Mouse (Mus musculus): ENCODE data around the gene Grik1. TPM values are rescaled to one million over a fixed set of nuclear protein-coding genes. Genes with fewer than 3 reads are reported as not detected.

Grik1 gene
- total RNA-seq, 1 experiment = not detected

GRCm38 (mm10) chr16:87916209-87917156, 373.6 kb downstream of the Grik1 start:
- no peak for TF ChIP-seq ZNF384 (IDR thresholded peaks at IDR 0.05; ENCODE audit: low read depth, low read length)
- TF ChIP-seq HCFC1 (IDR thresholded peaks at IDR 0.05; ENCODE audit: borderline replicate concordance, insufficient read depth, low read length) = no peak
- no peak for TF ChIP-seq CHD2 (IDR thresholded peaks at IDR 0.05; ENCODE audit: low read depth, low read length)
- no peak for TF ChIP-seq MAFK (IDR thresholded peaks at IDR 0.05; ENCODE audit: insufficient read depth, low read depth, low read length)
- no peak for TF ChIP-seq ZC3H11A (IDR thresholded peaks at IDR 0.05; ENCODE audit: borderline replicate concordance, low read depth, low read length)
- H3K9ac ChIP-seq (ENCODE audit: insufficient read depth, low read depth, low read length, poor library complexity, severe bottlenecking) = no peak overlapping the region
- H3K36me3 ChIP-seq (ENCODE audit: control insufficient read depth, insufficient read depth, low read length, poor library complexity, severe bottlenecking) = no peaks in the 10 kb centered on the region
- no peak for DNase-seq (ENCODE audit: low read depth, low spot score)
- H3K4me3 ChIP-seq (ENCODE audit: insufficient read depth in 1 of 2, low read depth in 1 of 2, low read length in 2 of 2, poor library complexity in 1 of 2, severe bottlenecking in 1 of 2) = no peak overlapping the region
- no peak overlapping the region for H3K27ac ChIP-seq (ENCODE audit: insufficient read depth, low read depth, low read length, poor library complexity, severe bottlenecking)
- H3K4me1 ChIP-seq (ENCODE audit: control insufficient read depth in 2 of 2, insufficient read depth in 2 of 2, low read length in 2 of 2, poor library complexity in 1 of 2) = no peaks in the 10 kb centered on the region
- in situ Hi-C loops (cut with MboI; ENCODE audit: low sequenced_read_pairs in 2 of 2, unreplicated experiment in 2 of 2) = no loop called here
- H3K9me3 ChIP-seq (ENCODE audit: control insufficient read depth, insufficient read depth, low read depth, low read length) = no peaks in the 10 kb centered on the region

GRCm38 (mm10) chr16:87915156-87915555, 374.9 kb downstream of the Grik1 start:
- no peak for DNase-seq (ENCODE audit: low read depth, low spot score)
- Histone ChIP-seq H3K36me3 (ENCODE audit: control insufficient read depth, insufficient read depth, low read length, poor library complexity, severe bottlenecking) (no peaks in the 10 kb centered on the region), H3K4me3 (ENCODE audit: insufficient read depth in 1 of 2, low read depth in 1 of 2, low read length in 2 of 2, poor library complexity in 1 of 2, severe bottlenecking in 1 of 2) (no peak overlapping the region), H3K27ac (ENCODE audit: insufficient read depth, low read depth, low read length, poor library complexity, severe bottlenecking) (no peak overlapping the region), H3K9me3 (ENCODE audit: control insufficient read depth, insufficient read depth, low read depth, low read length) (no peaks in the 10 kb centered on the region), H3K9ac (ENCODE audit: insufficient read depth, low read depth, low read length, poor library complexity, severe bottlenecking) (no peak overlapping the region), H3K4me1 (ENCODE audit: control insufficient read depth in 2 of 2, insufficient read depth in 2 of 2, low read length in 2 of 2, poor library complexity in 1 of 2) (no peaks in the 10 kb centered on the region)
- in situ Hi-C loops (cut with MboI; ENCODE audit: low sequenced_read_pairs in 2 of 2, unreplicated experiment in 2 of 2) = no loop called here
- TF ChIP-seq ZC3H11A (IDR thresholded peaks at IDR 0.05; ENCODE audit: borderline replicate concordance, low read depth, low read length) (no peak), HCFC1 (IDR thresholded peaks at IDR 0.05; ENCODE audit: borderline replicate concordance, insufficient read depth, low read length) (no peak), ZNF384 (IDR thresholded peaks at IDR 0.05; ENCODE audit: low read depth, low read length) (no peak)

- H3K9ac ChIP-seq (ENCODE audit: insufficient read depth, low read depth, low read length, poor library complexity, severe bottlenecking) = no peak overlapping the region
- no peak overlapping the region for H3K27ac ChIP-seq (ENCODE audit: insufficient read depth, low read depth, low read length, poor library complexity, severe bottlenecking)
- no peak for DNase-seq (ENCODE audit: low read depth, low spot score)
- in situ Hi-C loops (cut with MboI; ENCODE audit: low sequenced_read_pairs in 2 of 2, unreplicated experiment in 2 of 2) = no loop called here
- H3K9me3 ChIP-seq (ENCODE audit: control insufficient read depth, insufficient read depth, low read depth, low read length) = no peaks in the 10 kb centered on the region
- TF ChIP-seq HCFC1 (IDR thresholded peaks at IDR 0.05; ENCODE audit: borderline replicate concordance, insufficient read depth, low read length) (no peak), ZC3H11A (IDR thresholded peaks at IDR 0.05; ENCODE audit: borderline replicate concordance, low read depth, low read length) (no peak), MAFK (IDR thresholded peaks at IDR 0.05; ENCODE audit: insufficient read depth, low read depth, low read length) (no peak), ZNF384 (IDR thresholded peaks at IDR 0.05; ENCODE audit: low read depth, low read length) (no peak), CHD2 (IDR thresholded peaks at IDR 0.05; ENCODE audit: low read depth, low read length) (no peak)
- no peak overlapping the region for H3K4me3 ChIP-seq (ENCODE audit: insufficient read depth in 1 of 2, low read depth in 1 of 2, low read length in 2 of 2, poor library complexity in 1 of 2, severe bottlenecking in 1 of 2)
- no peaks in the 10 kb centered on the region for H3K36me3 ChIP-seq (ENCODE audit: control insufficient read depth, insufficient read depth, low read length, poor library complexity, severe bottlenecking)
- H3K4me1 ChIP-seq (ENCODE audit: control insufficient read depth in 2 of 2, insufficient read depth in 2 of 2, low read length in 2 of 2, poor library complexity in 1 of 2) = no peaks in the 10 kb centered on the region
Observed at GRCm38 (mm10) chr16:87913781-87914180, 376.3 kb downstream of the Grik1 start.

- no peak overlapping the region for H3K4me3 ChIP-seq (ENCODE audit: insufficient read depth in 1 of 2, low read depth in 1 of 2, low read length in 2 of 2, poor library complexity in 1 of 2, severe bottlenecking in 1 of 2)
- no peaks in the 10 kb centered on the region for H3K4me1 ChIP-seq (ENCODE audit: control insufficient read depth in 2 of 2, insufficient read depth in 2 of 2, low read length in 2 of 2, poor library complexity in 1 of 2)
- H3K9ac ChIP-seq (ENCODE audit: insufficient read depth, low read depth, low read length, poor library complexity, severe bottlenecking) = no peak overlapping the region
- H3K9me3 ChIP-seq (ENCODE audit: control insufficient read depth, insufficient read depth, low read depth, low read length) = no peaks in the 10 kb centered on the region
- DNase-seq (ENCODE audit: low read depth, low spot score) = no peak
- H3K36me3 ChIP-seq (ENCODE audit: control insufficient read depth, insufficient read depth, low read length, poor library complexity, severe bottlenecking) = no peaks in the 10 kb centered on the region
- H3K27ac ChIP-seq (ENCODE audit: insufficient read depth, low read depth, low read length, poor library complexity, severe bottlenecking) = no peak overlapping the region
- TF ChIP-seq CHD2 (IDR thresholded peaks at IDR 0.05; ENCODE audit: low read depth, low read length) (no peak), MAFK (IDR thresholded peaks at IDR 0.05; ENCODE audit: insufficient read depth, low read depth, low read length) (no peak), HCFC1 (IDR thresholded peaks at IDR 0.05; ENCODE audit: borderline replicate concordance, insufficient read depth, low read length) (no peak), ZNF384 (IDR thresholded peaks at IDR 0.05; ENCODE audit: low read depth, low read length) (no peak), ZC3H11A (IDR thresholded peaks at IDR 0.05; ENCODE audit: borderline replicate concordance, low read depth, low read length) (no peak)
- in situ Hi-C loops (cut with MboI; ENCODE audit: low sequenced_read_pairs in 2 of 2, unreplicated experiment in 2 of 2) = no loop called here
Observed at GRCm38 (mm10) chr16:87911201-87911600, 378.9 kb downstream of the Grik1 start.

Data from ES-E14 (cell line).